Mouse (Mus musculus) megakaryocyte progenitor cell, adult 5-6 weeks (primary cell): ENCODE results near the gene Jazf1. TPM values are rescaled to one million over a fixed set of nuclear protein-coding genes. Genes with fewer than 3 reads are reported as not detected.
A peak's percentile ranks its signal among the peaks of the same experiment; 100 is the strongest.

Source experiments
- ATAC-seq: replicated peaks from 2 replicates; pipeline ENCODE4 v1.8.0; 2016; ENCODE audit warnings: mild to moderate bottlenecking, moderate TSS enrichment, inconsistent platforms; ENCODE audit not compliant: poor library complexity
- total RNA-seq, 2 experiments: library from RNA; stranded (forward) in 1 of 2; stranded (reverse) in 1 of 2; fragments of 157-497, 149-512 nt in 1 of 2; fragments of 200-1000 nt in 1 of 2; gene quantifications; 2 replicates each; pipeline versions ENCODE4 v1.2.3 to v1.2.4; 2015 to 2017

Jazf1 gene
- total RNA-seq, 2 experiments from 2014 or later = 0.33 TPM; not detected in 1

GRCm38 (mm10) chr6:52734630-52735029, 333.8 kb downstream of the Jazf1 start:
- ATAC-seq = no peak

GRCm38 (mm10) chr6:52730338-52730737, 338.1 kb downstream of the Jazf1 start:
- no peak for ATAC-seq

GRCm38 (mm10) chr6:52724805-52725439, 343.5 kb downstream of the Jazf1 start:
- ATAC-seq = peak; percentile 88

Other genes with a start within 250 kb of the Jazf1 start
- 0.30 and 1.4 TPM in 2 replicates for gene Creb5, start 218.6 kb upstream of the Jazf1 start, total RNA-seq (2015)
- 1.1 TPM in 1 of 2 replicates, not detected in the other for gene Creb5, start 218.6 kb upstream of the Jazf1 start, total RNA-seq (2017)